Mouse (Mus musculus) thymus, adult 2 months (tissue): ENCODE data around the gene Jarid2. TPM values are rescaled to one million over a fixed set of nuclear protein-coding genes. Genes with fewer than 3 reads are reported as not detected.

Experiments
- DNase-seq: peaks from one replicate; pipeline ENCODE4 v3.0.0; 2021
- H3K27ac ChIP-seq: fragments of 200-500 bp; 2 replicates; pipeline ENCODE4 v1.5.1; 2012; ENCODE audit warnings: low read length, control low read depth; ENCODE audit not compliant: control insufficient read depth, insufficient read depth
- H3K27me3 ChIP-seq: fragments of 200-500 bp; 2 replicates; pipeline ENCODE4 v1.6.1; 2012; ENCODE audit warnings: mild to moderate bottlenecking, low read length, moderate library complexity, mixed read lengths; ENCODE audit not compliant: control insufficient read depth, insufficient read depth
- H3K36me3 ChIP-seq: fragments of 200-500 bp; 2 replicates; pipeline ENCODE4 v1.6.1; 2012; ENCODE audit warnings: mild to moderate bottlenecking, low read length, moderate library complexity; ENCODE audit not compliant: control insufficient read depth, insufficient read depth
- H3K4me1 ChIP-seq: fragments of 200-500 bp; replicated peaks from 2 replicates; pipeline ENCODE4 v1.6.1; 2012; ENCODE audit warnings: low read length; ENCODE audit not compliant: control insufficient read depth, insufficient read depth
- H3K4me3 ChIP-seq: fragments of 200-500 bp; 2 replicates; pipeline ENCODE4 v1.5.1; 2012; ENCODE audit warnings: mild to moderate bottlenecking, low read length, control low read depth, moderate library complexity; ENCODE audit not compliant: control insufficient read depth, insufficient read depth
- CTCF ChIP-seq: fragments of 200-500 bp; IDR thresholded peaks from 2 replicates; pipeline ENCODE4 v1.5.1; 2012; ENCODE audit warnings: mild to moderate bottlenecking, control low read depth, low read length, moderate library complexity, borderline replicate concordance; ENCODE audit not compliant: control insufficient read depth, poor library complexity, insufficient read depth; ENCODE audit errors: extremely low read depth
- POLR2A ChIP-seq: fragments of 200-500 bp; IDR thresholded peaks from 2 replicates; pipeline ENCODE4 v1.6.1; 2012; ENCODE audit warnings: mild to moderate bottlenecking, low read length, control low read depth, moderate library complexity; ENCODE audit not compliant: control insufficient read depth, poor library complexity, insufficient read depth; ENCODE audit errors: extremely low read depth
- WGBS: fragments of 180-500 bp; shearing (Covaris S2); methylation state at CpG from one replicate; pipeline ENCODE4 v1.1.7; 2018; 5-methylcytosine and 5-hydroxymethylcytosine counted together
- polyA plus RNA-seq: library from polyadenylated mRNA; depleted of rRNA; stranded (reverse); fragments of >200 nt; gene quantifications from 2 replicates; pipeline ENCODE4 v1.2.3, GENCODE M21; 2012

Jarid2 gene
- polyA plus RNA-seq, 1 experiment = 23.7 TPM

- Histone ChIP-seq H3K4me3 (no peak overlapping the region), H3K27ac (no peak overlapping the region), H3K27me3 (no peaks in the 10 kb centered on the region), H3K4me1 (no peaks in the 10 kb centered on the region; the same call in 1 of the 2 replicates), H3K36me3 (no peaks in the 10 kb centered on the region)
- no peak for DNase-seq
- WGBS = 91% methylated on average over 9 of the region's 9 CpGs
- TF ChIP-seq CTCF = no peak
- no peak for TF ChIP-seq POLR2A
Measured at GRCm38 (mm10) chr13:44788352-44789125, 59.3 kb downstream of the Jarid2 start.

DNA sequence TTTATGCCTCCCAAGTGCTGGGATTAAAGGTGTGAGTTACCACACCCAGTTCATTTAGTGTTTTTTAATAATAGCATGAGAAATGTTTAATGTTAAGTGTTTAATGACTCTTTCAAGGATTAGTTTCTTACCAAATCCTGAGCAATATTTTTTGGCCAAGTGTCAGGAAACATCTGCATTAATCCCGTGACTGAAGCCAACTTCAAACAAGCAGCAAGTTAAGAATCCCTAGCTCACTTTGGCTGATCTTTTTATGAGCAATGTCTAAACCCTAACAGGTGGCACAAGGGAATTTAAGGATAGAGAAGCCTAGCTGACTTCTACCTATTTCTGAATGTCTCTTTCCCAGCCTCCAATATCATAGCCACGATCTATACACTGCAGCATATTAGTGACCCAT lies 60.7 kb downstream of the Jarid2 start:
- Histone ChIP-seq H3K4me1 (no peaks in the 10 kb centered on the region; the same call in 1 of the 2 replicates), H3K27ac (no peak overlapping the region), H3K27me3 (no peaks in the 10 kb centered on the region), H3K4me3 (no peak overlapping the region), H3K36me3 (no peaks in the 10 kb centered on the region)
- WGBS = 82% methylated on average over 2 of the region's 2 CpGs
- DNase-seq = no peak
- TF ChIP-seq POLR2A (no peak), CTCF (no peak)

DNA sequence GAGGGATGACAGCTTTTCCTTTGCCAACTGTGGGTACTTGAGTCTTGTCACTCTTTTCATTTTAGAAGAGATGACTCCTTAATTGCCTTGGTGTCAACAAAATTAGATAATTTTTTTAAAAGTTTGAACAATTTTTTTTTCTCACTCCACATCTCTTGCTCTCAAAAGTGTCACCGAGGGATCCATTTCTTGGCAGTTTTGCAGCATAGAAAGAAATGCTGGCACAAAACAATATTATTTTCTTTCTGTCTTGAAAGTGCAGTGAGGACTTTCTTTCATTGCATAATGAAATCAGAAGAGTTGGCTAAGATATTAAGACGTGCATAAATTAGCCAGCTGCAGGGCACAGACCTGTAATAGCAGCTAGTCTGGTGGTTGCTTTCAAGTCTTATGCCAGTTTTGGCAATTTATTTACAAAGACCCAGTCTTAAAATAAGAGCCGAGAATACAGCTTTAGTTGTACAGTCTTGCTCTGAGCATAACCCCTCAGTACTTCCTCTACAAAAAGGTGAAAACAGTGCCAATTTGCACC lies 63.2 kb downstream of the Jarid2 start:
- H3K4me3 ChIP-seq = no peak overlapping the region
- DNase-seq = no peak
- no peaks in the 10 kb centered on the region; the same call in 1 of the 2 replicates for H3K4me1 ChIP-seq
- no peak for TF ChIP-seq POLR2A
- TF ChIP-seq CTCF = no peak
- H3K27ac ChIP-seq = no peak overlapping the region
- no peaks in the 10 kb centered on the region for H3K27me3 ChIP-seq
- WGBS = 81% methylated on average over 3 of the region's 3 CpGs
- H3K36me3 ChIP-seq = no peaks in the 10 kb centered on the region

DNA sequence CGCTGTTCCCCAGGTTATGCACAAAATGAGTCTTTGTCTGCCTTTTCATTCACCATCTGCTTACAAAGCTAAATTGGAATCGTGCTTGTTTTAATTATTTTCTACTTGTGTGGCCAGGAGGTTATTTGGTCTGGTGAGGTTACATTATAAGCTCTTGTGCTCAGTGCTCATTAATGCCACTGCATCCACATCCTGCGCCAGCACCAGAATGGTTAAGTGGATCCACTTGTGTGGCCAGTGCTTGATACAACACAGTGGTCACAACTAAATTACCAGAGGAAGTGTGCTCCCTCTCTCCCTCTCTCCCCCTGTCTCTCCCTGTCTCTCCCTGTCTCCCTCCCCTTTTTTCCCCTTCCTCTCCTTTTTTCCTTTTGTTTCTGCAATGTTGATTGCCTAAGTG lies 66.6 kb downstream of the Jarid2 start:
- H3K27ac ChIP-seq = no peak overlapping the region
- TF ChIP-seq CTCF (no peak), POLR2A (no peak)
- peaks cover 8% of the 10 kb centered on the region for H3K4me1 ChIP-seq
- H3K27me3 ChIP-seq = no peaks in the 10 kb centered on the region
- no peak for DNase-seq
- no peaks in the 10 kb centered on the region for H3K36me3 ChIP-seq
- H3K4me3 ChIP-seq = no peak overlapping the region
- WGBS = 89% methylated on average over 3 of the region's 3 CpGs

DNA sequence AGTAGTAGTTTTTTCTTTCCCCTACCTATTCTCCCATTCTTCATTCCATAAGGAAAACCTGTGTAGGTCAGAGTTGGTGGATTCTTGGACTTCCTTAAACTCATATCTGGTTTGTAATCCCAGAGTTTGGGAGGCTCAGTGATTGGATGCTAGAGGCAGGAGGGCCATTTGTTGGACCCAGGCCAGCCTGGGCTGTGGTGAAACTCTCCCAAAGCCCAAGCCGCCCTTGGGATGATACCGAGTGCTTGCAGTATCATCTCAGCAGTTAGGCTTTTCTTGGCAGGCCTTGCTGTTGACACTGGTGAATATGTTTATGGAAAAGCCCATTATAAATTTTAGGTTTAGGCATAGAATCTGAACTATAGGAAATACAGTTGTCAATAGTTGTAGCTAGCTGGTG lies 67.5 kb downstream of the Jarid2 start:
- Histone ChIP-seq H3K4me3 (no peak overlapping the region), H3K36me3 (no peaks in the 10 kb centered on the region), H3K27ac (no peak overlapping the region), H3K4me1 (peaks cover 11% of the 10 kb centered on the region), H3K27me3 (no peaks in the 10 kb centered on the region)
- no peak for TF ChIP-seq POLR2A
- TF ChIP-seq CTCF = no peak
- 94% methylated on average over 2 of the region's 2 CpGs for WGBS
- no peak for DNase-seq

DNA sequence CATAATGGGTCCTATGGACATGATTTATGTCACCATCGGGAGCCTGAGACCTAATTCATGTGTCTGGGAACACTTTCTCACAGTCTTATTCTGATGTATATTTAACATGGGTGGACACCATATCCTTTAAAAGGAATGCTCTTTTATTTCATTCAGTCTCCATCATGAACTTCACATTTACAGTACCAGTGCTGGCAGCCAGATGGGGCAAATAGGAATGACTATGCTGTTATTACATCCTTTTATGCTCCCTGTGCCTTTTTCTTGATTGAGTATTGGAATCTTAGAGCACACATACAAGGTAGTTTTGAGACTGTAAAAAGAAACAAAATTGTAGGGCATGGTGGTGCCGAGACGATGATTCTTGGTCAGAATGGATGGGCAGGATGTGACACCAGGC lies 69.0 kb downstream of the Jarid2 start:
- 94% methylated on average over 3 of the region's 3 CpGs for WGBS
- Histone ChIP-seq H3K27me3 (no peaks in the 10 kb centered on the region), H3K27ac (no peak overlapping the region), H3K36me3 (no peaks in the 10 kb centered on the region), H3K4me1 (peaks cover 11% of the 10 kb centered on the region), H3K4me3 (no peak overlapping the region)
- DNase-seq = no peak
- TF ChIP-seq POLR2A (no peak), CTCF (no peak)
